Mouse (Mus musculus): ENCODE measurements at regions not wholly inside any gene's neighbourhood (a gene's known extent, or its start where the extent isn't known, plus 50 kb on each side); places are given as distances from the start of the nearest gene placed in this dataset.

DNA sequence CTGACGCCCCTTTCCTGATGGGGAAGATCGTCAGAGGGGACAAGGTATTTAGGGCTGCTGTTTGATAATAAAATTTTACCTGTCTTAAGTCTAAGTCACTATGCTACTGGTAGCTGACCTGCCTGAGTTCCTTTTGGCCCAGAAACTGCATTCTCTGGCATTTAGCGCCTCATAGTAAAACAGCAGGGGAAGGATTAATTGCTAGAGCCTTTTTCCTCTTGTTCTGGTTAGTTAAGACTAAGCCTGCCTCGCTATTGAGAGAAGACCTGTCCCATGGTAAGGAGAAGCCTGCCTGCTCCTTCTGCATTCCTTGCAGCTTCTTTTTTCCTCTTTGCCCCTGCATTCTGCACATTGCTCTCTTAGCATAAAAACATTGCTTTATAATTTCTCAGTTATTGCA is 98.9 kb upstream of the Gbe1 start:
- TF ChIP-seq CTCF (IDR thresholded peaks at IDR 0.05; ENCODE audit: low read depth) (no peak), EP300 (IDR thresholded peaks at IDR 0.05; ENCODE audit: low read depth) (no peak)
